Mouse (Mus musculus): ENCODE results near the gene Phb2.

Phb2 gene

DNA sequence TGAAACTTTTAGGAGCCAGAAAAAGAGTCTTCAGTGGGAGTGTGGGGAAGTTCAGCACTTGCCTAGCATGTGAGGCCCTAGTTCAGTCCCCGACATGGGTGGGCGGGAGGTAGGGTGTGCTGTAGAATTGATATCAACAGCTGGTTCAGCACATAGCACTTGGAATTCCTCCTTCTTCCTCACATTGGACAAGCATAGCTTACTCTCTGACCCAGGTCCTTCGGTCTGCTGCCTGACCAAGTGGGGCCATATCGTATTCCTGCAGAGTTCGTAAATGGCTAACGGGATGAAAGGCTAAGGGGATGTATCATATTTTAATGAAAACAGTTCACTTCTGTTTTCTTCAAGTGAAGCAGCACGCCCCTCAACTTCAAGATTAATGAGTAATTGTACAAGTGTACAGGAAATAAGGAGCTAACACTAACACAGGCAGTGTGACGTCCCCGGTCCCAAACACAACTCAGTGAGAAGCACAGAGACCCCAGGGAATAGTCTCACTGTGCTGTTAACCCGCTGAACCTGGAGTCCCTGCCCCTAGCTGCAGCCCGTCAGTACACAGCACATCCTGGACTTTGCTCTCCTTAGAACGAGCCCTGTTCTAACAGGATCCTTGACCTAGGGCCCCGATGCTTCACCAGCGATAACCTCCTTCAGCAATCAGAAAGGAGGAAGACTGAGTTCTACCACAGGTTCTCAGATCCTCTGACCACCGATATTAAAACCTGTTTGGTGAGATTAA lies 18.7 kb upstream of the Phb2 start:
- DNase-seq: no peak

GRCm38 (mm10) chr6:124694166-124694955 lies 17.8 kb upstream of the Phb2 start:
- peak; percentile 38 for DNase-seq

- DNase-seq: no peak
Measured at GRCm38 (mm10) chr6:124696441-124697150, 15.5 kb upstream of the Phb2 start.

DNA sequence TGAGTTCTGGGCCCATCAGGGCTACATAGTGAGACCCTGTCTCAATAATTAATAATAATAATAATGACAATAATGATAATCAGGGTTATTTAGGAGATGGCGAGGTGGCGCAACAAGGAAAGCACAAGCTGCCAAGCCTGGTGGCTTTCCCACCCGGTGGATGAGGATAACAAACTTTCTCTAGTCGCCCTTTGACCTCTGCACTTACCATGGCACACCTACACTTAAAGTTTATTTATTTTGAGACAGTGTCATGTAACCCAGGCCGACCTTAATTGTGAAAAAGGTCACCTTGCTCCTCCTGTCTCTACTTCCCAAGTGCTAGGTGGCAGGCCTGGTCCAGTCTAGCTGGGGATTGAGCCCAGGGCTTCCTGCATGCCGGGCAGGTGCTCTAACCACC lies 13.4 kb upstream of the Phb2 start:
- no peak for DNase-seq

DNA sequence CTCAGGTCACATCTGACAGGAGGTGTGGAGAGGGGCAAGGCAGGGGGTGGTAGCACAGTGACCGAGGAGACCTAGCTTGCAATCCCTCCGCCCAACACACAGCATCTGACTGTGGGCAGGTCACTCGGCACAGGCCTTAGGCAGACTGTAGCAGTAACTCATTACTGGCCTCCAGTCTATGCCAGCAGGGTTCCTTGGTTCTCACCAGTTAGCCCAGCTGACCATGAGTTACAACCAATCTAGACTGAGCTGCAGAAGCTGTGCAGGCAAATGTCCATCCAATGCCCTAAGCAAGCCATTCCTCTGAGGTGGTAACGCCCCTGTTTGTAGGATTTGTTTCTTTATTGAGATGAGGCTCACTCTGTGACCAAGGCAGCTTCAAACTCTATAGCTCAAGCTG lies 12.8 kb upstream of the Phb2 start:
- no peak for DNase-seq

- DNase-seq: peak; percentile 51
Measured at GRCm38 (mm10) chr6:124699962-124700610, 12.1 kb upstream of the Phb2 start.

DNA sequence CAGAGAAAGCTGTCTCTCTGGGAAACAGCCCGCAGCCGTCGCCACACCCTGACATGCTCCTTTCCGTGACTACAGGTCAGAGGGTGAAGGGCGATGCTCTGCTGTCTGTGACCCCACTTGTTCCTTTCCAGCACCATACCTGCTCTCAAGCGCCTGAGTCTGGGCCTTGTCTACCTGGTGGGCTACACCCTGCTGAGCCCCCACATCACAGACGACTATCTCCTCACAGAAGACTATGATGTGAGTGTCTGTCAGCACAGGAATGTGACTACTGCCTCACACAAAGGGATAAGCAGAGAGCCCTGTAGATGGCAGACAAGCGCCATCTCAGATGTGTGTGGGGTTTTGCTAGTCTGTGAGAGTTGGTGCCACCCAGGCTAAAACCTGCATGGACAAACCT lies 10.8 kb upstream of the Phb2 start:
- no peak for DNase-seq

GRCm38 (mm10) chr6:124702102-124702783 lies 9.9 kb upstream of the Phb2 start:
- DNase-seq: no peak

DNA sequence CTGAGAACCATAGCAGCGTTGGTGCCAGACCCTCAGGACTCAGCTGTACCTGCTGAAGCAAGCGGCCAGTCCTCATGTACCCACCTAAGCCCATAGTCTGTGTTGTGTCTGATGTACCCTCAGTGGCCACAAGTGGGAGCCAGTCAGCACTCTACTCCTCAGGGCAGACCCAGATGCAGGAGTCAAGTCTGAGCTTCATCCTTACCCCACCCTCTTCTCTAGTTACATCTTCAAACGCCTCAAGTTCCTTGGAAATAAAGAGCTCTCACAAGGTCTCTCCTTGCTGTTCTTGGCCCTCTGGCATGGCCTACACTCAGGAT lies 9.4 kb upstream of the Phb2 start:
- DNase-seq: peak; percentile 51

GRCm38 (mm10) chr6:124703789-124704188 lies 8.3 kb upstream of the Phb2 start:
- DNase-seq: no peak

DNA sequence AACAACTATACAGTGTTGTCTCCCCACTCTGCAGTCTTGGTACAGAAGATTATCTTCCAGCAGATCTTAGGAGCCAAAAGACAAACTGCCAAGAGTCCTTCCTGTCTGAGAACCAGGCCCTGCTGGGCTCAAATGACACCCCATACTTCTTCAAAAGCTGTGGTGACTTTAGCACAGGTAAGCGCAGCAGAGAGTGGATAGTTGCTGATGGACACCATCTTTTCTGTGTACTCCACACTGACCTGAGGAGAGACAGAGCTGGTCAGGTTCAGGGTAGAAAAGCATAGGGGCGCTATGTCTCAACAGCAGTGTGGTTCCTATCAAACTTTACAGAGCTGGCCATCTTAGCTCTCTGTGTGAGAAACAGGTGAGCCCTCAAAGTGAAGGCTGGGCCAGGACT lies 7.7 kb upstream of the Phb2 start:
- no peak for DNase-seq

GRCm38 (mm10) chr6:124706061-124706627 lies 6.0 kb upstream of the Phb2 start:
- DNase-seq: no peak

- DNase-seq: no peak
Measured at GRCm38 (mm10) chr6:124708289-124708889, 3.7 kb upstream of the Phb2 start.

DNA sequence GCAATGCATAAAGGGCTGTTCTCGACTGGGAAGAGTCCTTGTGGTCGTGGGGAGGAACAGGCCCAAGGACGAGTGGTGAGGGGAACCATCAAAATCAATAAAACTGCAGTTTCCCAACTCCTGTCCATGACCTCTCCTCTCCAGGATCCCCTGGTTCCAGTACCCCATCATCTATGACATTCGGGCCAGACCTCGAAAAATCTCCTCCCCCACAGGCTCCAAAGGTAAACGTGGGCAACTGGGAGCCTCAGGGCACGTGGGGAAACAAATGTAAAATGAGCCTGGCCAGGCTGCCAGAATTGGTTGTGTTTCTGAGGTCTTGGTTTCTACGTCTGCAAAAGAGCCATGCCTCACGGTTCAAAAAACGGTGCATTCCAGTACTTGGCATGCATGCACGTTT lies 782 bp downstream of the Phb2 start:
- DNase-seq: no peak

DNA sequence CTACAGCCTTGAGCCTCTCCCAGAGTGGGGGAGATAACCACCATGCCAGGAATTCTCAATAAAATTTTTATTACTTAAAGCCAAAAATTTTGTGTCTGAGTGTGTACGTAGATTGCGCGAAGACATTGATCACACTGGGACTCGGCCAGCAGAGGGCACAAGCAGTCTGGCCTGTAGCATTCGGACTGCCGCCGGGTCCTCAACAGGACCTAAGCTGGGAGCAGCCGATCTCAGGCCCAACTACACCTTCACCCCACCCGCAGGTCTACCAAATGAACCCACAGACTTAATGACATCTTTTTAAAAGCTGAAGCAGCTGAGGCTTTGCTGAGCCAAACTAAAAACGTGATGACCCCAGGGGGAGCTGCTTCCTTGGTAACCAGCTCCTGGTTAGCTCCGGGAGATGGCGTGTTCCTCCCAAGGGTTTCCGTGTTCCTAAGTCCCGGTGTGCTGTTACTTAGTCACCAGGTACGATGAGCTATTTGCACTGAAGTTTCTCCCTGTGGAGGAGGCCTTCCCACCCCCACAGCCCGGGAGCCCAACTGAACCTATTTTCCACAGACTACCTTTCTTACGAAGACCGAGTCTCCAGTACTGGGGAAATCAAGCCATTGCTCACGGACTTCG lies 4.8 kb downstream of the Phb2 start:
- no peak for DNase-seq

DNA sequence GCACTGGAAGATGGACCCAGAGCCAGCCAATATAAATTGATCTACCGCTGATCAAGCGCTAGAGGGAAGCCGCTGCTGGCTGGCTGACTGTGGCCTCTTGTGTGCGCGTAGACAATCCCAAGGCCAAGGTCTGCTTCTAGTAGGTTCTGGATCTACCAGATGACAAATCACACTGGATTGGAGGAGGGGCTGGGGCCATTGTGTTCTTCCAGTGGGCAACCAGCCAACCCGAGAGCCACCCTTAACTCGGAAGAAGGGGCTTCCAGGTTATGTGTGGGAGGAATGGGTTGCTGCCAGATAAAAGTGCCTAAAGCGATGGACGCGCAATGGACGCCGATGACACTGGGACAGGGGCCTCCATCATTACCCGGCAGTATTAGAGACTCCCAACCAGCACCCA lies 5.8 kb downstream of the Phb2 start:
- DNase-seq: no peak

DNA sequence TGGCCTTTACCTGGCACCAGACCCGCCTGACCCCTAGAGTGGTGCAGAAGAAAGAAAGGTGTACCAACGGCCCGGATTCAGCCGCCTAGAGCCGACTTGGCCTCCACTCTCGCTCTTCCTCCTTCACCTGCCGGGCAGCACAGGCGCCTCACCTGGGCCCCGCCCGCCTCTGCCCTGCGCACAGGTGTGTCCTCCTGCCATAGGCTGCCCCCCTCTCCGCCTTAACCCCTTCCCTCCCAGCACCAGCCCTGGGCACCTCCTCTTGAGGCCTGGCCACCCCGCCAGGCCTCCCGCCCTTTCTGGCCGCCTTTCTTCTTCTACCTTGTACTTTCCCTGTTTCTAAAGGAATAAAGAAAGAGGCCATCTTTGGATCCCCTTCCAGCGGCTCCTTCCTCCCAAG lies 6.6 kb downstream of the Phb2 start:
- no peak for DNase-seq

- no peak for DNase-seq
Measured at GRCm38 (mm10) chr6:124719354-124719978, 7.3 kb downstream of the Phb2 start.

GRCm38 (mm10) chr6:124720904-124721303 lies 8.8 kb downstream of the Phb2 start:
- no peak for DNase-seq

- no peak for DNase-seq
Measured at GRCm38 (mm10) chr6:124722876-124723473, 10.8 kb downstream of the Phb2 start.

- DNase-seq: no peak
Measured at GRCm38 (mm10) chr6:124723541-124723940, 11.4 kb downstream of the Phb2 start.

All from right cerebral cortex, postnatal 25 days (tissue).